Mouse (Mus musculus): ENCODE data around the gene Dnal1. TPM values are rescaled to one million over a fixed set of nuclear protein-coding genes. Genes with fewer than 3 reads are reported as not detected.

Dnal1 gene
- polyA plus RNA-seq, 1 experiment from 2014 or later = 3.7 TPM

GRCm38 (mm10) chr12:84156210-84156609 is 42.0 kb downstream of the Dnal1 start:
- WGBS = 92% methylated on average over 18 of the region's 18 CpGs
- H3K4me1 ChIP-seq = peaks cover 56% of the 10 kb centered on the region
- no peak for DNase-seq (ENCODE audit: low spot score)
- no peak overlapping the region for H3K27ac ChIP-seq
- no peaks in the 10 kb centered on the region for H3K27me3 ChIP-seq (ENCODE audit: insufficient read depth, poor library complexity, severe bottlenecking)
- no peaks in the 10 kb centered on the region for H3K9me3 ChIP-seq
- H3K4me3 ChIP-seq = no peak overlapping the region
- peaks cover 94% of the 10 kb centered on the region for H3K36me3 ChIP-seq

- Histone ChIP-seq H3K27me3 (ENCODE audit: insufficient read depth, poor library complexity, severe bottlenecking) (no peaks in the 10 kb centered on the region), H3K27ac (peak overlapping the region; percentile 68), H3K4me3 (no peak overlapping the region), H3K4me1 (peaks cover 47% of the 10 kb centered on the region), H3K9me3 (no peaks in the 10 kb centered on the region), H3K36me3 (peaks cover 87% of the 10 kb centered on the region)
- 63% methylated on average over 14 of the region's 14 CpGs for WGBS
- DNase-seq (ENCODE audit: low spot score) = no peak
Measured at GRCm38 (mm10) chr12:84158156-84158555, 44.0 kb downstream of the Dnal1 start.

GRCm38 (mm10) chr12:84160491-84160890 is 46.3 kb downstream of the Dnal1 start:
- H3K36me3 ChIP-seq = peaks cover 83% of the 10 kb centered on the region
- H3K4me1 ChIP-seq = peaks cover 51% of the 10 kb centered on the region
- H3K27ac ChIP-seq = peak overlapping the region; percentile 8; the same call in 1 of the 2 replicates
- no peak for DNase-seq (ENCODE audit: low spot score)
- H3K27me3 ChIP-seq (ENCODE audit: insufficient read depth, poor library complexity, severe bottlenecking) = no peaks in the 10 kb centered on the region
- H3K4me3 ChIP-seq = no peak overlapping the region
- WGBS = 91% methylated on average over 8 of the region's 8 CpGs
- H3K9me3 ChIP-seq = no peaks in the 10 kb centered on the region

GRCm38 (mm10) chr12:84161116-84161515 is 47.0 kb downstream of the Dnal1 start:
- no peak for DNase-seq (ENCODE audit: low spot score)

GRCm38 (mm10) chr12:84161616-84162433 is 47.7 kb downstream of the Dnal1 start:
- no peaks in the 10 kb centered on the region for H3K27me3 ChIP-seq (ENCODE audit: insufficient read depth, poor library complexity, severe bottlenecking)
- H3K4me1 ChIP-seq = peaks cover 63% of the 10 kb centered on the region
- DNase-seq (ENCODE audit: low spot score) = no peak
- H3K27ac ChIP-seq = 0 out of 2 replicates have a peak overlapping the region, but pooled peaks have one; percentile 1
- H3K9me3 ChIP-seq = no peaks in the 10 kb centered on the region
- no peak overlapping the region for H3K4me3 ChIP-seq
- WGBS = 79% methylated on average over 14 of the region's 14 CpGs
- H3K36me3 ChIP-seq = peaks cover 71% of the 10 kb centered on the region

More at GRCm38 (mm10) chr12:84161116-84161515, 47.0 kb downstream of the Dnal1 start:
- Histone ChIP-seq H3K9me3 (no peaks in the 10 kb centered on the region), H3K4me1 (peaks cover 57% of the 10 kb centered on the region), H3K4me3 (no peak overlapping the region; the same call in 1 of the 2 replicates), H3K27ac (peak overlapping the region; percentile 1; the same call in 1 of the 2 replicates), H3K27me3 (ENCODE audit: insufficient read depth, poor library complexity, severe bottlenecking) (no peaks in the 10 kb centered on the region), H3K36me3 (peaks cover 77% of the 10 kb centered on the region)
- 27% methylated on average over 8 of the region's 8 CpGs for whole genome bisulfite sequencing

- Histone ChIP-seq H3K36me3 (peaks cover 64% of the 10 kb centered on the region), H3K27ac (no peak overlapping the region), H3K4me1 (peaks cover 62% of the 10 kb centered on the region), H3K4me3 (no peak overlapping the region), H3K9me3 (no peaks in the 10 kb centered on the region), H3K27me3 (ENCODE audit: insufficient read depth, poor library complexity, severe bottlenecking) (no peaks in the 10 kb centered on the region)
- DNase-seq (ENCODE audit: low spot score) = no peak
- 82% methylated on average over 9 of the region's 9 CpGs for WGBS
Measured at GRCm38 (mm10) chr12:84163133-84163532, 49.0 kb downstream of the Dnal1 start.

- no peak overlapping the region for H3K27ac ChIP-seq
- peaks cover 57% of the 10 kb centered on the region for H3K4me1 ChIP-seq
- 85% methylated on average over 11 of the region's 11 CpGs for WGBS
- H3K36me3 ChIP-seq = peaks cover 59% of the 10 kb centered on the region
- H3K4me3 ChIP-seq = no peak overlapping the region
- no peaks in the 10 kb centered on the region for H3K9me3 ChIP-seq
- H3K27me3 ChIP-seq (ENCODE audit: insufficient read depth, poor library complexity, severe bottlenecking) = no peaks in the 10 kb centered on the region
- no peak for DNase-seq (ENCODE audit: low spot score)
Measured at GRCm38 (mm10) chr12:84163586-84164110, 49.5 kb downstream of the Dnal1 start.

- no peak for DNase-seq (ENCODE audit: low spot score)
- Histone ChIP-seq H3K36me3 (peaks cover 47% of the 10 kb centered on the region), H3K27me3 (ENCODE audit: insufficient read depth, poor library complexity, severe bottlenecking) (no peaks in the 10 kb centered on the region), H3K4me3 (no peak overlapping the region), H3K9me3 (no peaks in the 10 kb centered on the region), H3K4me1 (peaks cover 48% of the 10 kb centered on the region), H3K27ac (no peak overlapping the region)
- WGBS = 53% methylated on average over 8 of the region's 8 CpGs
Measured at GRCm38 (mm10) chr12:84165631-84166373, 51.6 kb downstream of the Dnal1 start.

- no peaks in the 10 kb centered on the region for H3K27me3 ChIP-seq (ENCODE audit: insufficient read depth, poor library complexity, severe bottlenecking)
- H3K27ac ChIP-seq = no peak overlapping the region
- H3K4me1 ChIP-seq = peaks cover 44% of the 10 kb centered on the region
- H3K36me3 ChIP-seq = peaks cover 49% of the 10 kb centered on the region
- H3K4me3 ChIP-seq = no peak overlapping the region
- no peaks in the 10 kb centered on the region for H3K9me3 ChIP-seq
- no peak for DNase-seq (ENCODE audit: low spot score)
- WGBS = 88% methylated on average over 10 of the region's 10 CpGs
Measured at GRCm38 (mm10) chr12:84170610-84171009, 56.4 kb downstream of the Dnal1 start.

- H3K4me1 ChIP-seq = peaks cover 45% of the 10 kb centered on the region
- H3K27me3 ChIP-seq (ENCODE audit: insufficient read depth, poor library complexity, severe bottlenecking) = no peaks in the 10 kb centered on the region
- H3K9me3 ChIP-seq = no peaks in the 10 kb centered on the region
- WGBS = 96% methylated on average over 3 of the region's 3 CpGs
- H3K36me3 ChIP-seq = peaks cover 45% of the 10 kb centered on the region
- no peak for DNase-seq (ENCODE audit: low spot score)
- no peak overlapping the region for H3K27ac ChIP-seq
- H3K4me3 ChIP-seq = no peak overlapping the region
Measured at GRCm38 (mm10) chr12:84172216-84172615, 58.0 kb downstream of the Dnal1 start.

GRCm38 (mm10) chr12:84172862-84173261 is 58.7 kb downstream of the Dnal1 start:
- 91% methylated on average over 17 of the region's 17 CpGs for WGBS
- Histone ChIP-seq H3K36me3 (peaks cover 42% of the 10 kb centered on the region), H3K4me1 (peaks cover 50% of the 10 kb centered on the region)

GRCm38 (mm10) chr12:84173309-84173915 is 59.2 kb downstream of the Dnal1 start:
- H3K4me1 ChIP-seq = peaks cover 55% of the 10 kb centered on the region
- no peaks in the 10 kb centered on the region for H3K9me3 ChIP-seq
- H3K27me3 ChIP-seq (ENCODE audit: insufficient read depth, poor library complexity, severe bottlenecking) = no peaks in the 10 kb centered on the region
- no peak for DNase-seq (ENCODE audit: low spot score)
- 93% methylated on average over 13 of the region's 13 CpGs for WGBS
- H3K36me3 ChIP-seq = peaks cover 42% of the 10 kb centered on the region
- no peak overlapping the region for H3K4me3 ChIP-seq
- peak overlapping the region; percentile 95; the same call in 1 of the 2 replicates for H3K27ac ChIP-seq

More at GRCm38 (mm10) chr12:84172862-84173261, 58.7 kb downstream of the Dnal1 start:
- no peak for DNase-seq (ENCODE audit: low spot score)
- Histone ChIP-seq H3K27me3 (ENCODE audit: insufficient read depth, poor library complexity, severe bottlenecking) (no peaks in the 10 kb centered on the region), H3K4me3 (no peak overlapping the region), H3K9me3 (no peaks in the 10 kb centered on the region), H3K27ac (no peak overlapping the region)
